Mouse (Mus musculus) cerebellum, adult 9-10 months (tissue): ENCODE results near the gene Pkd1l2.

Experiments
- DNase-seq: peaks from one replicate; pipeline ENCODE4 v3.0.0; 2022

Pkd1l2 gene

DNA sequence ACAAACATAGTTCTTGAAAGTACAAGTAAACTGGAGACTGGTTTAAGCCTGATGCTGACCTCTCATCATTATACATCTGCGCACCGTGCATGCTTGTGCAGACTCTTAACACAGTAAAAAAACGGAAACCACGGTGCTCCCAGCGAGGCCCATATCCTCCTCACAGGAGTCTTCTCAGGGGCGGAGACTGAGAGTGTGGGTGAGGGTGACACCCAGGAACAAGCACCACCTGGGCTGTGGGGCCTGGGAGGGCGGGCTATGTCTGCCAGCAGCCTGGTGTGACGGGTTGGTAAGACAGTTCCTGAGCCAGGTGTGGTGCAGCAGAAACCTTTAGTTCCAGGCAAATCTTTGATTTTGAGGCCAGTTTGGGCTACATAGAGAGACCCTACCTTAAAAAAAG, 129.8 kb downstream of the Pkd1l2 start:
- DNase-seq = no peak

DNA sequence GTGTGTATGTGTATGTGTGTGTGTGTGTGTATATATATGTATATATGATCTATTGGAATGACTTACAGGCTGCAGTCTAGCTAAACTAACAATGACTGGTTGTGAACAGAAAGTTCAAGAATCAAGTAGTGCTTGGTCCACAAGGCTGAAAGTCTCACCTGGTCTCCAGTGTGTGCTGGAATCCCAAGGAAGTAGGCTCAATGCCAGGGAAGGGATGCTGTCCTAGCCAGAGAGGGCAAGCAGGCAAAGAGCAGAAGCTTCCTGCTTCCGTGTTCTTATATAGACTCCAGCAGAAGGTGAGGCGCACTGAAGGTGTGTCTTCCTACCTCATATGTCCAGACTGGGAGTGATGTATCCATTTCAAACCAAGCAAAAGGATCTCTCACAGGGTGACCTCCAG, 130.5 kb downstream of the Pkd1l2 start:
- no peak for DNase-seq

DNA sequence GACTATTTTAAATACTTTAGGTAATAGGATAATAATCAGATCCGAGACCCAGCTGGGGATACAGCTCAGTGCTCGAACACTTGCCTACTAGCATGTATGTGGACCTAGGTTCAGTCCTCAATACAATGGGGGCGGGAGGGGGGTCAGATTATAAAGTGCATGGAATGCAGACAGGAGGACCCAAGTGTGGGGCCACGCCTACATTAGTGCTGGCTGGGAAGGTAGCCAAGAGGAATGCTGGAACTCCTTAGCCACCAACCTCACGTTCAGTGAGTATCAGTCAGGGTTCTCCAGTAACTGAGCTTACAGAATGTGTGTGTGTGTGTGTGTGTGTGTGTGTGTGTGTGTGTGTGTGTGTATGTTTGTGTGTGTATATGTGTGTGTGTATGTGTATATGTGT, 130.9 kb downstream of the Pkd1l2 start:
- no peak for DNase-seq

- no peak for DNase-seq
These were observed 134.7 kb downstream of the Pkd1l2 start for GRCm38 (mm10) chr8:116947589-116947988.

DNA sequence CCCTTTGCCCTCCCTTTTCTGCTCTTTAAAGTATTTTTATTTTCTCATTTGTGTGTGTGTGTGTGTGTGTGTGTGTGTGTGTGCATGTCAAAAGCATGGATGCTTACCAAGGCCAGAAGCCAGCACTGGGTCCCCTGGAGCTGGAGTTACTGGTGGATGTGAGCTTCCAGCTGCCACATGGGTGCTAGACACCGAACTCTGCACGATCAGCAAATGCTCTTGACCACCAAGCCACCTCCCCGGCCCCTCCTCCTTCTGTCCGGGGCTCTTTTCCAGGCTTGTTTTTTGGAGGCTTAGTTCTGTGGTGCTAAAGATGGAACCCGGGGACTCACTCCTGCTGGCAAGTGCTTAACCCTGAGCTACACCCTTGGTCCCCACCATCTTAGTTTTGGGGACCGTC, 135.4 kb downstream of the Pkd1l2 start:
- DNase-seq = no peak

DNA sequence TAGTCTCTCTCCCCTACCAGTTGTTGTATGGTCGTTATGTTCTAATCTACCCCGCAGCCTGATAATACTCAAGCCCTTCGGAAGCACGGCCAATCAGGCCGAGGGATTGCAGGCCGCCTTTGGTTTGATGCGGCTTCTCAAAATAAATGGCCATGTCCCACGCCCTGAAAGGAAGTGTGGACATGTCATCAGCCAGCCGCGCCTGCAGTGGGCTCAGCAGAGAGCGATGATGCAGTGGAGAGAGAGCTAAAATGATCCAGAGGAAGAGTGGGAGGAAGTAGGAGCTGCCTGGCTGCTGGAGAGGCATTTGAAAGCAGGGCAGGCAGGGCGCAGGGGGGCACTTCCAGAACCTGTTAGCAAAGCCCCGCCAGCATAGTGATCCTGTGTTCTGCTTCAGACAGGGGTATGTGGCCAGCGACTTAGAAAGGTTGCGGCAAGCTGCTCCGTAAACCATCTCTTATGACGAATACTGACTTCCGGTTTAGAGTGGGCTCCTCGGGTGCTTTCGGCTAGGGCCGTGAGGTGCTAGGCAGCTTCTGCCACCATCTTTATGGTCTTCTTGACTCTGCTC, 135.9 kb downstream of the Pkd1l2 start:
- DNase-seq = no peak
